Mouse (Mus musculus) lung, adult 2 months (tissue): ENCODE results near the gene Gm21992.

Source experiments
- CTCF ChIP-seq: fragments of 200-500 bp; IDR thresholded peaks from 2 replicates; pipeline ENCODE4 v1.5.1; 2011; ENCODE audit warnings: mild to moderate bottlenecking, low read length, control low read depth; ENCODE audit not compliant: insufficient read depth
- POLR2A ChIP-seq: fragments of 200-500 bp; IDR thresholded peaks from 2 replicates; pipeline ENCODE4 v1.6.1; 2011; ENCODE audit warnings: low read depth, mild to moderate bottlenecking, control low read depth, low read length, borderline replicate concordance; ENCODE audit errors: extremely low read depth

DNA sequence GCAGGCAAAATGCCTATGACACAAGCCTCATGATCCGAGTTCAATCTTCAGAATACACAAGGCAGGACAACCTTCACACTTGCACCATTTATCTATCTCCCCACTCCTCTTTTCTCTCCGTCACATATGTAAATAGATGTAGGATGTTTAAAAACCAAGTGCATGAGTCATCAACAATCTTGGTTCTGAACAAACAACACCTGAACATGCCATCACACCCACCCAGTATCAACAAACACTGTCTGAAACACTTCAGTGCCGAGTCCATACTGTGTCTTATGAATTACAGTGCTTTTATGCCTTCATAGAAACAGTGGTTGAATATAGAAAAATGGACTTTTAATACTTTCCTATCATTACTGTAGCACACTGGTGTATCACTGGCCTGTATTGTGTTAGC is 38.6 kb downstream of the Gm21992 start:
- TF ChIP-seq POLR2A (no peak), CTCF (no peak)
